Mouse (Mus musculus) lung, embryonic 16.5 days (tissue): ENCODE measurements around the gene Fthl17f. TPM values are rescaled to one million over a fixed set of nuclear protein-coding genes. Genes with fewer than 3 reads are reported as not detected.

Experiments
- ATAC-seq: fragments of 200-750 bp; cut with Nextera tagmentation; 2 replicates; pipeline ENCODE4 v1.8.0; 2017; ENCODE audit warnings: low read depth, mild to moderate bottlenecking, moderate library complexity
- H3K27ac ChIP-seq: fragments of 300-500 bp; sonication (generic); 2 replicates; pipeline ENCODE4 v1.5.1; 2014; ENCODE audit warnings: mild to moderate bottlenecking, control low read depth, low read length
- H3K27me3 ChIP-seq: fragments of 300-500 bp; sonication (generic); 2 replicates; pipeline ENCODE4 v1.6.1; 2014; ENCODE audit warnings: low read depth, low read length, mixed read lengths; ENCODE audit not compliant: control insufficient read depth, insufficient read depth
- H3K36me3 ChIP-seq: fragments of 300-500 bp; sonication (generic); 2 replicates; pipeline ENCODE4 v1.6.1; 2014; ENCODE audit warnings: low read length; ENCODE audit not compliant: control insufficient read depth, insufficient read depth
- H3K4me1 ChIP-seq: fragments of 300-500 bp; sonication (generic); replicated peaks from 2 replicates; pipeline ENCODE4 v1.6.1; 2014; ENCODE audit warnings: low read length, mixed read lengths; ENCODE audit not compliant: control insufficient read depth, insufficient read depth
- H3K4me2 ChIP-seq: fragments of 300-500 bp; sonication (generic); 2 replicates; pipeline ENCODE4 v1.6.1; 2014; ENCODE audit warnings: low read depth, low read length, control low read depth
- H3K4me3 ChIP-seq: fragments of 300-500 bp; sonication (generic); 2 replicates; pipeline ENCODE4 v1.5.1; 2014; ENCODE audit warnings: mild to moderate bottlenecking, low read length, control low read depth
- H3K9ac ChIP-seq: fragments of 300-500 bp; sonication (generic); 2 replicates; pipeline ENCODE4 v1.6.1; 2014; ENCODE audit warnings: low read length, control low read depth
- H3K9me3 ChIP-seq: fragments of 300-500 bp; sonication (generic); 2 replicates; pipeline ENCODE4 v1.6.1; 2016; ENCODE audit warnings: low read length; ENCODE audit not compliant: control insufficient read depth
- WGBS: fragments of 180-500 bp; shearing (Covaris S2); extraction: QIAGEN DNeasy Blood & Tissue Kit; methylation state at CpG from one replicate; pipeline ENCODE4 v1.1.7; 2014; 5-methylcytosine and 5-hydroxymethylcytosine counted together
- polyA plus RNA-seq: library from polyadenylated mRNA; unstranded; fragments of >200 nt; fragmentation: Nextera tagmentation; extraction: Ambion mirVana; gene quantifications from 2 replicates; pipeline ENCODE4 v1.2.1, GENCODE M21; 2015

Gene Fthl17f
- polyA plus RNA-seq, 1 experiment from 2014 or later = not detected

DNA sequence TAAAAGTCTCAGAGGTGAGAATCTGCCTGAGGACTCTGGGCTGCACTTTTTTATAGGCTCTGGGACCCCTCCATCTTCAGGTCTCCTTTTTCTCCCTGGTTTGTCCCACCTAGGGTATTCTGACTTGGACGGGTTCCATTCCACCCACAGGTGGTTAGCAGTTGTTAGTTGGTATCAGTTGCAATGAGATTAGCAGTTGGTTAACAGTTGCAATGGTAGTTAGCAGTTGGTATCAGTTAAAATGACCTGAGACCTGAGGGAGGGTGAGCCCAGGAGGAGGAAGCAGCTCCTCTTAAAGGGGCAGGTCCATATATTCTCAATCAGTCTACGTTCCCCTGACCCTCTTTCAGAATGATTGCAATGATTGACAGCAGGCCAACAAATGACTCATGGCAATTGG is 47.6 kb downstream of the Fthl17f start:
- Histone ChIP-seq H3K4me2 (no peak overlapping the region), H3K9me3 (no peaks in the 10 kb centered on the region), H3K4me3 (no peak overlapping the region), H3K27me3 (no peaks in the 10 kb centered on the region), H3K9ac (no peak overlapping the region), H3K36me3 (no peaks in the 10 kb centered on the region), H3K4me1 (no peaks in the 10 kb centered on the region), H3K27ac (no peak overlapping the region)
- ATAC-seq = no peak
- 51% methylated on average over 2 of the region's 2 CpGs for WGBS

Other genes with a start within 250 kb of the Fthl17f start
- not detected in 2 replicates for gene Gm6592, start 219.0 kb upstream of the Fthl17f start, polyA plus RNA-seq
- gene Gm5751, start 188.8 kb upstream of the Fthl17f start, polyA plus RNA-seq = not detected in 2 replicates
- 3.1 and 3.5 TPM in 2 replicates for gene B630019K06Rik, start 170.6 kb upstream of the Fthl17f start, polyA plus RNA-seq
- gene Fthl17b, start 100.0 kb upstream of the Fthl17f start, polyA plus RNA-seq = not detected in 2 replicates
- not detected in 2 replicates for gene Fthl17c, start 86.5 kb upstream of the Fthl17f start, polyA plus RNA-seq
- not detected in 2 replicates for gene Fthl17d, start 76.3 kb upstream of the Fthl17f start, polyA plus RNA-seq
- gene Fthl17e, start 29.5 kb upstream of the Fthl17f start, polyA plus RNA-seq = not detected in 2 replicates
- gene 4930402K13Rik, start 41.5 kb downstream of the Fthl17f start, polyA plus RNA-seq = not detected in 2 replicates
- gene Lancl3, start 136.9 kb downstream of the Fthl17f start, polyA plus RNA-seq = 0.93 and 1.1 TPM in 2 replicates
- gene Gm14862, start 193.9 kb downstream of the Fthl17f start, polyA plus RNA-seq = not detected in 2 replicates
- 2.2 and 2.7 TPM in 2 replicates for gene Xk, start 209.7 kb downstream of the Fthl17f start, polyA plus RNA-seq
- not detected in 2 replicates for gene H2al1m, start 220.7 kb downstream of the Fthl17f start, polyA plus RNA-seq